Mouse (Mus musculus) neural tube, embryonic 11.5 days (tissue): ENCODE data around the gene Flrt3. TPM values are rescaled to one million over a fixed set of nuclear protein-coding genes. Genes with fewer than 3 reads are reported as not detected.

Experiments
- ATAC-seq: fragments of 200-750 bp; cut with Nextera tagmentation; 2 replicates; pipeline ENCODE4 v1.8.0; 2017; ENCODE audit warnings: moderate number of reproducible peaks, mild to moderate bottlenecking, moderate TSS enrichment, moderate library complexity; ENCODE audit not compliant: insufficient read depth, low FRiP score, low TSS enrichment
- DNase-seq: peaks from one replicate; pipeline ENCODE4 v3.0.0-alpha.2; 2015; ENCODE audit warnings: low spot score
- H3K27ac ChIP-seq: fragments of 300-500 bp; sonication (generic); 2 replicates; pipeline ENCODE4 v1.5.1; 2014; ENCODE audit warnings: low read depth, mild to moderate bottlenecking, low read length
- H3K27me3 ChIP-seq: fragments of 300-500 bp; sonication (generic); 2 replicates; pipeline ENCODE4 v1.6.1; 2014; ENCODE audit warnings: mild to moderate bottlenecking, low read length, mixed read lengths; ENCODE audit not compliant: control insufficient read depth, insufficient read depth
- H3K36me3 ChIP-seq: fragments of 300-500 bp; sonication (generic); 2 replicates; pipeline ENCODE4 v1.6.1; 2014; ENCODE audit warnings: mild to moderate bottlenecking, low read length, moderate library complexity, mixed read lengths; ENCODE audit not compliant: control insufficient read depth, insufficient read depth
- H3K4me1 ChIP-seq: fragments of 300-500 bp; sonication (generic); 2 replicates; pipeline ENCODE4 v1.6.1; 2014; ENCODE audit warnings: low read length, mixed read lengths; ENCODE audit not compliant: control insufficient read depth, insufficient read depth
- H3K4me2 ChIP-seq: fragments of 300-500 bp; sonication (generic); 2 replicates; pipeline ENCODE4 v1.6.1; 2014; ENCODE audit warnings: low read depth, mild to moderate bottlenecking, moderate library complexity
- H3K4me3 ChIP-seq: fragments of 300-500 bp; sonication (generic); 2 replicates; pipeline ENCODE4 v1.5.1; 2014; ENCODE audit warnings: low read depth, low read length
- H3K9ac ChIP-seq: fragments of 300-500 bp; sonication (generic); 2 replicates; pipeline ENCODE4 v1.6.1; 2014; ENCODE audit warnings: mild to moderate bottlenecking, low read length
- H3K9me3 ChIP-seq: fragments of 300-500 bp; sonication (generic); 2 replicates; pipeline ENCODE4 v1.6.1; 2016; ENCODE audit warnings: low read length; ENCODE audit not compliant: control insufficient read depth
- WGBS: fragments of 180-500 bp; shearing (Covaris S2); extraction: QIAGEN DNeasy Blood & Tissue Kit; methylation state at CpG from one replicate; pipeline ENCODE4 v1.1.7; 2014; 5-methylcytosine and 5-hydroxymethylcytosine counted together
- polyA plus RNA-seq: library from polyadenylated mRNA; unstranded; fragments of >200 nt; fragmentation: Nextera tagmentation; extraction: Ambion mirVana; gene quantifications from 2 replicates; pipeline ENCODE4 v1.2.1, GENCODE M21; 2014

Gene Flrt3
- 46.3 and 53.4 TPM in 2 replicates for polyA plus RNA-seq

- Histone ChIP-seq H3K4me1 (peaks cover 11% of the 10 kb centered on the region), H3K9me3 (no peaks in the 10 kb centered on the region), H3K4me2 (peak within 1 kb of the TSS; percentile 62), H3K9ac (peak within 1 kb of the TSS; percentile 75), H3K27me3 (no peaks in the 10 kb centered on the region), H3K27ac (peak within 1 kb of the TSS; percentile 72), H3K36me3 (no peaks in the 10 kb centered on the region), H3K4me3 (peak within 1 kb of the TSS; percentile 57)
- peak; percentile 97 for ATAC-seq
- 2% methylated on average over 26 of the region's 26 CpGs for WGBS
- peak; percentile 90 for DNase-seq
Measured at GRCm38 (mm10) chr2:140670963-140671702, at the start of gene Flrt3. Flrt3 (minus strand) TSS chr2:140671469.

- 83% methylated on average over 9 of the region's 9 CpGs for WGBS
- H3K27ac ChIP-seq, result no peak overlapping the region
- no peaks in the 10 kb centered on the region for H3K36me3 ChIP-seq
- no peak for DNase-seq
- no peak for ATAC-seq
- no peaks in the 10 kb centered on the region for H3K27me3 ChIP-seq
- no peak overlapping the region for H3K4me3 ChIP-seq
- no peak overlapping the region for H3K4me2 ChIP-seq
- H3K4me1 ChIP-seq, result no peaks in the 10 kb centered on the region
- H3K9ac ChIP-seq, result no peak overlapping the region
- H3K9me3 ChIP-seq, result no peaks in the 10 kb centered on the region
Measured at GRCm38 (mm10) chr2:140717407-140717806, 46.1 kb upstream of the Flrt3 start.

GRCm38 (mm10) chr2:140715822-140716221 is 44.6 kb upstream of the Flrt3 start:
- H3K36me3 ChIP-seq, result no peaks in the 10 kb centered on the region
- no peak overlapping the region for H3K4me3 ChIP-seq
- ATAC-seq (no peak), DNase-seq (no peak)
- H3K9ac ChIP-seq, result no peak overlapping the region
- H3K4me2 ChIP-seq, result no peak overlapping the region
- no peak overlapping the region for H3K27ac ChIP-seq
- H3K9me3 ChIP-seq, result no peaks in the 10 kb centered on the region
- WGBS, result 90% methylated on average over 4 of the region's 4 CpGs
- no peaks in the 10 kb centered on the region for H3K27me3 ChIP-seq
- no peaks in the 10 kb centered on the region for H3K4me1 ChIP-seq

GRCm38 (mm10) chr2:140707550-140707949 is 36.3 kb upstream of the Flrt3 start:
- no peak overlapping the region for H3K4me3 ChIP-seq
- 88% methylated on average over 5 of the region's 5 CpGs for WGBS
- H3K36me3 ChIP-seq, result no peaks in the 10 kb centered on the region
- DNase-seq (no peak), ATAC-seq (no peak)
- no peaks in the 10 kb centered on the region for H3K27me3 ChIP-seq
- H3K4me1 ChIP-seq, result peaks cover 8% of the 10 kb centered on the region
- H3K27ac ChIP-seq, result no peak overlapping the region
- no peak overlapping the region for H3K4me2 ChIP-seq
- H3K9me3 ChIP-seq, result no peaks in the 10 kb centered on the region
- no peak overlapping the region for H3K9ac ChIP-seq

GRCm38 (mm10) chr2:140705278-140705677 is 34.0 kb upstream of the Flrt3 start:
- ATAC-seq (no peak), DNase-seq (no peak)
- H3K9me3 ChIP-seq, result no peaks in the 10 kb centered on the region
- H3K27me3 ChIP-seq, result no peaks in the 10 kb centered on the region
- peaks cover 8% of the 10 kb centered on the region for H3K4me1 ChIP-seq
- H3K4me3 ChIP-seq, result no peak overlapping the region
- WGBS, result 4% methylated on average over 2 of the region's 2 CpGs
- no peak overlapping the region for H3K9ac ChIP-seq
- no peak overlapping the region for H3K27ac ChIP-seq
- H3K4me2 ChIP-seq, result no peak overlapping the region
- no peaks in the 10 kb centered on the region for H3K36me3 ChIP-seq

GRCm38 (mm10) chr2:140704146-140704545 is 32.9 kb upstream of the Flrt3 start:
- no peaks in the 10 kb centered on the region for H3K9me3 ChIP-seq
- WGBS, result 12% methylated on average over 3 of the region's 3 CpGs
- H3K27me3 ChIP-seq, result no peaks in the 10 kb centered on the region
- DNase-seq (no peak), ATAC-seq (peak; percentile 24; the same call in 1 of the 2 replicates)
- no peak overlapping the region for H3K4me2 ChIP-seq
- H3K27ac ChIP-seq, result no peak overlapping the region
- peaks cover 8% of the 10 kb centered on the region for H3K4me1 ChIP-seq
- no peak overlapping the region for H3K4me3 ChIP-seq
- no peaks in the 10 kb centered on the region for H3K36me3 ChIP-seq
- H3K9ac ChIP-seq, result no peak overlapping the region

- Histone ChIP-seq H3K4me2 (no peak overlapping the region), H3K4me3 (no peak overlapping the region), H3K9me3 (no peaks in the 10 kb centered on the region), H3K27me3 (no peaks in the 10 kb centered on the region), H3K27ac (no peak overlapping the region), H3K4me1 (peaks cover 8% of the 10 kb centered on the region), H3K9ac (no peak overlapping the region), H3K36me3 (no peaks in the 10 kb centered on the region)
- 54% methylated on average over 4 of the region's 4 CpGs for WGBS
- ATAC-seq, result no peak
- no peak for DNase-seq
Measured at GRCm38 (mm10) chr2:140703377-140703776, 32.1 kb upstream of the Flrt3 start.

GRCm38 (mm10) chr2:140698585-140698984 is 27.3 kb upstream of the Flrt3 start:
- no peak overlapping the region for H3K27ac ChIP-seq
- WGBS, result 32% methylated on average over 3 of the region's 3 CpGs
- no peaks in the 10 kb centered on the region for H3K4me1 ChIP-seq
- no peak overlapping the region for H3K4me2 ChIP-seq
- no peak overlapping the region for H3K4me3 ChIP-seq
- no peak overlapping the region for H3K9ac ChIP-seq
- H3K27me3 ChIP-seq, result no peaks in the 10 kb centered on the region
- ATAC-seq (no peak), DNase-seq (no peak)
- H3K36me3 ChIP-seq, result no peaks in the 10 kb centered on the region
- no peaks in the 10 kb centered on the region for H3K9me3 ChIP-seq

GRCm38 (mm10) chr2:140693845-140694244 is 22.6 kb upstream of the Flrt3 start:
- DNase-seq (no peak), ATAC-seq (no peak)
- no peak overlapping the region for H3K27ac ChIP-seq
- H3K9ac ChIP-seq, result no peak overlapping the region
- WGBS, result 88% methylated on average over 5 of the region's 5 CpGs
- H3K4me2 ChIP-seq, result no peak overlapping the region
- no peaks in the 10 kb centered on the region for H3K36me3 ChIP-seq
- no peaks in the 10 kb centered on the region for H3K27me3 ChIP-seq
- H3K4me1 ChIP-seq, result no peaks in the 10 kb centered on the region
- no peaks in the 10 kb centered on the region for H3K9me3 ChIP-seq
- H3K4me3 ChIP-seq, result no peak overlapping the region
